Mouse (Mus musculus): Measurements from ENCODE around the gene Arhgap19.

Arhgap19 gene

GRCm38 (mm10) chr19:41738896-41739295 is 63.0 kb downstream of the Arhgap19 start:
- DNase-seq (ENCODE audit: low spot score), result peak; percentile 15

DNA sequence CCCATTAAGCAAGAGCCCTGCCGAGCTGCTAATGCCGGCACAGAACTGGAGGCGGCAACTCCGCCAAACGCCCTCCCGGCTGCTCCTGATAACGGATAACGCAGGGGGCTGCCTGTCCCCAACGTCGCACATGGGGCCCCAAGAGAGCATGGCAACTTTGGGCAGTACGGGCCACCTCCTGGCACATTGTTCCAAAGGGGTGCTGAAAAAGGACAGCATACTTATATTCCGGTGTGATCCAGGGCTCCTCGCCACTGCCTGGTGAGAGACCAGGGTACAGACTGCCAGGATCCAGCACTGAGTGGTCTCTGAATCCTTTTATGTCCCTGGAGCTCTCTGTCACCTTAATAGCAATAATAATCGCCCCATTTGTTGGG is 63.4 kb downstream of the Arhgap19 start:
- DNase-seq (ENCODE audit: low spot score), result peak; percentile 37

- DNase-seq (ENCODE audit: low spot score), result peak; percentile 20
Measured at GRCm38 (mm10) chr19:41737657-41738428, 64.0 kb downstream of the Arhgap19 start.

- DNase-seq (ENCODE audit: low spot score), result peak; percentile 11
Measured at GRCm38 (mm10) chr19:41734685-41735084, 67.2 kb downstream of the Arhgap19 start.

- DNase-seq (ENCODE audit: low spot score), result no peak
Measured at GRCm38 (mm10) chr19:41725491-41725890, 76.4 kb downstream of the Arhgap19 start.

DNA sequence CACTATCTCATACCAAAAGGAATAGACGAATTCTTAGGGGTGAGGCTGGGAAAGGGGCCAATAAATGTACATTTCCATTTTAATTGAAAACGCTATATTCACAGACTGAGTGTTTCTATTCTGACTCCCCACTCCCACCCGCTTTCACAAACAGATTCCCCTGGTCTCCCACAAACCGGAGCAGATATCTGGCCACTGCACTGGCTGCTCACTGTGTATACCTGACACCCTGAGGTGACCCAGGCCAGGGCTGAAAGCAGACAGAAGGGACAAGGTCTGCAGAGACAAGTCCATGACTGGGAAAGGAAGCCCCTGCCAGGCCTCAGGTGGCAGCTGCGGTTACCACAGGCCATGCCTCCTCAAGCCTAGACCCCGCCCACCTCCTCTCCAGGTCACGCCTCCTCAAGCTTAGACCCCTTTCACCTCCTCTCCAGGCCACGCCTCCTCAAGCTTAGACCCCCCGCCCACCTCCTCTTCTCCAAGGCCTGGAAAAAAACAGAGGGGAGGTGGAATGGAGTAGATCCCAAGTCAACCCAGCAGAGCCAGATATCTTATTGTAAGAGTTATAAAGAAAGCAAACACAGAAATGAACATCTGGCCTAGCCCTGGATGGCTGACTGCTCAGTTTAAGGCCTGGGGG is 76.9 kb downstream of the Arhgap19 start:
- no peak for DNase-seq (ENCODE audit: low spot score)

- no peak for DNase-seq (ENCODE audit: low spot score)
Measured at GRCm38 (mm10) chr19:41723337-41723736, 78.5 kb downstream of the Arhgap19 start.

DNA sequence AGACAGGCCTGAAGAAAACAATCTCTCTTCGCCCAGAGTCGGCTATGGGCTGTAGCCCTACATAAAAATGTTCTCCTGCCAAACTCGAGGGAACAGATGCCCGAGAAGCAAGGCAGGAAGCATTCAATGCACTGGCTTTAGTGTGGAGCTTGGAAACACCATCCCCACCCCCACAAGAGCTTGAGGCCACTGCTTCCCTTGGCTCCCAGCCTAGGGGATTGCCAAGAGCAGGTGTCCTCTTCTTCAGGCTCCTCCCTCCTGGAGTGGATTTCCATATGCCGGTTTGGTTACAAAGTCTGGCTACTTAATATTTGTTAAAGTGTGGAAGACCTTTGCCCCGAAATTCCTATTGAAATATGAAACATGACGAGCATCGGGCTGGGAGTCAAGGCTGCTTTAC is 82.4 kb downstream of the Arhgap19 start:
- DNase-seq (ENCODE audit: low spot score), result no peak

Measured in c-Kit-positive CD71-positive TER-119-positive erythroid progenitor cells, embryonic 14.5 days (primary cell).